Mouse (Mus musculus) bone marrow macrophage, adult 2 months (primary cell): ENCODE results near the gene Tmem175.

Source experiments
- CTCF ChIP-seq: IDR thresholded peaks from 2 replicates; pipeline ENCODE4 v1.5.1; 2012; ENCODE audit warnings: low read depth, mild to moderate bottlenecking, low read length, moderate library complexity
- POLR2A ChIP-seq: IDR thresholded peaks from 2 replicates; pipeline ENCODE4 v1.6.1; 2012; ENCODE audit warnings: mild to moderate bottlenecking, low read depth, low read length, borderline replicate concordance

- TF ChIP-seq POLR2A (no peak), CTCF (no peak)
These were observed 29.0 kb downstream of the Tmem175 start for GRCm38 (mm10) chr5:108658611-108659010.
